Mouse (Mus musculus) embryonic facial prominence, embryonic 12.5 days (tissue): ENCODE results near the gene Znrf3. TPM values are rescaled to one million over a fixed set of nuclear protein-coding genes. Genes with fewer than 3 reads are reported as not detected.

Source experiments
- ATAC-seq: fragments of 200-750 bp; cut with Nextera tagmentation; 2 replicates; pipeline ENCODE4 v1.8.0; 2017; ENCODE audit not compliant: insufficient number of reproducible peaks, insufficient read depth, low FRiP score, low TSS enrichment
- H3K27ac ChIP-seq: fragments of 300-500 bp; sonication (generic); 2 replicates; pipeline ENCODE4 v1.5.1; 2016; ENCODE audit warnings: mild to moderate bottlenecking
- H3K27me3 ChIP-seq: fragments of 300-500 bp; sonication (generic); 2 replicates; pipeline ENCODE4 v1.6.1; 2016; ENCODE audit warnings: mild to moderate bottlenecking, moderate library complexity
- H3K36me3 ChIP-seq: fragments of 300-500 bp; sonication (generic); 2 replicates; pipeline ENCODE4 v1.6.1; 2016; ENCODE audit warnings: mild to moderate bottlenecking
- H3K4me1 ChIP-seq: fragments of 300-500 bp; sonication (generic); 2 replicates; pipeline ENCODE4 v1.6.1; 2016
- H3K4me2 ChIP-seq: fragments of 300-500 bp; sonication (generic); replicated peaks from 2 replicates; pipeline ENCODE4 v1.6.1; 2016; ENCODE audit warnings: mild to moderate bottlenecking, moderate library complexity
- H3K4me3 ChIP-seq: fragments of 300-500 bp; sonication (generic); 2 replicates; pipeline ENCODE4 v1.5.1; 2016; ENCODE audit warnings: mild to moderate bottlenecking
- H3K9ac ChIP-seq: fragments of 300-500 bp; sonication (generic); 2 replicates; pipeline ENCODE4 v1.6.1; 2016; ENCODE audit warnings: mild to moderate bottlenecking, moderate library complexity
- H3K9me3 ChIP-seq: fragments of 300-500 bp; sonication (generic); 2 replicates; pipeline ENCODE4 v1.6.1; 2016; ENCODE audit warnings: mild to moderate bottlenecking, moderate library complexity
- WGBS: fragments of 180-500 bp; shearing (Covaris S2); methylation state at CpG from one replicate; pipeline ENCODE4 v1.1.7; 2016; 5-methylcytosine and 5-hydroxymethylcytosine counted together
- polyA plus RNA-seq: library from polyadenylated mRNA; unstranded; fragments of >200 nt; fragmentation: Nextera tagmentation; extraction: Ambion mirVana; gene quantifications from 2 replicates; pipeline ENCODE4 v1.2.1, GENCODE M21; 2016

Znrf3 gene
- polyA plus RNA-seq, 1 experiment from 2014 or later: 12.2 TPM

DNA sequence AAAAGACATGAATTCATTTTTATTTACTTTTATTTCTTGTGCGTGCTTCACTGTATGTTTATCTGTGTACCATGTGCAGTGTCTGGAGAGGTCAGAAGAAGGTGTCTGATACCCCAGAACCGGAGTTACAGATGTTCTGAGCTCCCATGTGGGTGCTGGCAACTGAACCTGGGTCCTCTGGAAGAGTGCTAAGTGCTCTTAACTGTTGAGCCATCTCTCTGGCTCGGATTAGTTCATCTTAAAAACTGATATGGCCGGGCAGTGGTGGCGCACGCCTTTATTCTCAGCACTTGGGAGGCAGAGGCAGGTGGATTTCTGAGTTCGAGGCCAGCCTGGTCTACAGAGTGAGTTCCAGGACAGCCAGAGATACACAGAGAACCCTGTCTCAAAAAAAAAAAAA, 201.4 kb downstream of the Znrf3 start:
- 91% methylated on average over 7 of the region's 7 CpGs for WGBS
- H3K4me2 ChIP-seq: no peak overlapping the region
- H3K9ac ChIP-seq: no peak overlapping the region
- no peak overlapping the region for H3K4me3 ChIP-seq
- peaks cover 47% of the 10 kb centered on the region for H3K4me1 ChIP-seq
- H3K36me3 ChIP-seq: peaks cover 17% of the 10 kb centered on the region
- no peaks in the 10 kb centered on the region for H3K27me3 ChIP-seq
- no peak overlapping the region for H3K27ac ChIP-seq
- no peaks in the 10 kb centered on the region for H3K9me3 ChIP-seq
- no peak for ATAC-seq

DNA sequence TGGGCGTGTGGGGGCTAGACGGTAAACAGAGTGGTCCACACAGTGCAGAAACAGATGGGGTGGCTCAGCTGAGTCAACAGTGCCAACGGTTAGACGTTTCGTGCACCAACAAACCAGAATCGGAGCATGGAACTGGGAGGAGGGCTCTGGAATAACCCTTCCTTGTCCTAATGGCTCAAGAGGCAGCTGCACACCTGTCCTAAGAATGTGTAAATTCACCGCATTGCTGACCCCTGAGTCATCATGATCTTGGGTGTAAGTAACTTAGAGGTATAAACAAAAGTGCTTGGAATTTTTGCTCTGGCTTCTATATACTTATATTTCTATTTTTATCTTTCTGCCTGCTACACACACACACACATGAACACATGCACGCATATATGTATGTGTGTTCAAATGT, 202.5 kb downstream of the Znrf3 start:
- Histone ChIP-seq H3K4me2 (no peak overlapping the region), H3K9ac (no peak overlapping the region), H3K27me3 (no peaks in the 10 kb centered on the region), H3K4me1 (peaks cover 47% of the 10 kb centered on the region), H3K27ac (no peak overlapping the region), H3K4me3 (no peak overlapping the region), H3K9me3 (no peaks in the 10 kb centered on the region), H3K36me3 (peaks cover 26% of the 10 kb centered on the region)
- ATAC-seq: no peak
- WGBS: 84% methylated on average over 8 of the region's 8 CpGs

DNA sequence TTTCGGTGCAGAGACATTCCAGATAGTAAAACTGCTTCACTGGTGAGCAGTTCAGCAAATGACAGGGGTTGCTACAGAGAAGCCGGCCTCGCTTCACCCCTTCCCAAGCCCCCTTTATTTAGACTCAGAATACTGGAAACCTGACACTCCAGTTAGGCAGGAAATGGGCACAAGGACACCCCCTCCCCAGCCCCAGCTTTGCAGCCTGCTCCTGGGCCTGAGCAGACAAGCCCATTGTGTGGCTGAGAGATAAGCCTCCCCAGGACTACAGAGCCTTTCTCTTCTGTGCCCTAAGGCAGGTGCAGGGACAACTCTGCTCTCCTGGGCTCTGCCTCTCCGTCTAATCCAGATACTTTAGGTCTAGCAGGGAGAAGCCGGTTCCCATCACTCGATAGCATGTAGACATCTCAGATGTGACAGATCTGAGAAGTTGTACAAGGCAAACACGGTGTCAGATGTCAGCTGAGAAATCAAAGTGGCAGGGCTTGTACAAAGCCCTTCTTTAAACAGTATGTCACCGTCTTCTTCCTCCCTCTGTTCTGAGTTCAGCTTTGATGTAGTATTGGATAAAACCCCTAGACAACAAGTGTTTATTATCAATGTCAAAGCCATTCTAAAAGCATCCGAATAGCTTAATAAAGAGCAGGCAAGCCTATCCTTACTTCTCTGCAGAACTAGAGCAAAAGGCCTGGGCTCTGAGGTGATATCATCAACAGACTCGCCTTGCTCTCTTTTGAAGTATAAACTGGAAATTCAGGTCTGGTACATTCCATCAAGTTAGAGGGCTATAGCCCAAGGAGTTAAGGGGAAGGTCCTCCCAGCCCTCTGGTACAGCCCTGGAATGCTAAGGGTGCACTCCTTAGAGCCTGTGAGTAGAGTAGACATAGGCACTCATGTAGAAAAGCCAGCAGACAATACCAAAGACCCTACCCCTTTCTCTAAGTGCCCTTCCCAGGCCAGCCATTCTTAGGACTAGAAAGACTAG, 204.6 kb downstream of the Znrf3 start:
- Histone ChIP-seq H3K4me3 (no peak overlapping the region), H3K4me2 (peak overlapping the region; percentile 12; the same call in 1 of the 2 replicates), H3K36me3 (peaks cover 29% of the 10 kb centered on the region), H3K27me3 (no peaks in the 10 kb centered on the region), H3K9ac (no peak overlapping the region), H3K27ac (peak overlapping the region; percentile 82), H3K9me3 (no peaks in the 10 kb centered on the region), H3K4me1 (peaks cover 42% of the 10 kb centered on the region)
- peak; percentile 82 for ATAC-seq
- 3% methylated on average over 10 of the region's 10 CpGs for WGBS

Other genes starting within 250 kb of the Znrf3 start
- 23.3 and 24.7 TPM in 2 replicates for gene Kremen1, start 183.3 kb downstream of the Znrf3 start, polyA plus RNA-seq
- gene Xbp1, start 75.8 kb upstream of the Znrf3 start, polyA plus RNA-seq: 152 and 160 TPM in 2 replicates
- gene Ccdc117, start 97.3 kb upstream of the Znrf3 start, polyA plus RNA-seq: 26.5 and 29.6 TPM in 2 replicates
- gene Ankrd36, start 124.8 kb upstream of the Znrf3 start, polyA plus RNA-seq: 0.13 TPM in 1 of 2 replicates, not detected in the other